Mouse (Mus musculus) E14TG2a.4 (cell line): ENCODE measurements at regions not wholly inside any gene's neighbourhood (a gene's known extent, or its start where the extent isn't known, plus 50 kb on each side); places are given as distances from the start of the nearest gene placed in this dataset.

Experiments used
- CTCF ChIP-seq: conservative IDR thresholded peaks from 2 replicates; pipeline ENCODE4 v1.5.1; 2014; ENCODE audit warnings: low read length
- POU5F1 ChIP-seq: IDR thresholded peaks from 2 replicates; pipeline ENCODE4 v1.6.1; 2014; ENCODE audit warnings: low read length, borderline replicate concordance

- TF ChIP-seq CTCF (no peak), POU5F1 (no peak)
Observed at GRCm38 (mm10) chr3:135100901-135101586, 111.3 kb upstream of the Cenpe start.
